Comparison of ENCODE assay signal across 17 mouse cellular contexts in the genomic region with DNA sequence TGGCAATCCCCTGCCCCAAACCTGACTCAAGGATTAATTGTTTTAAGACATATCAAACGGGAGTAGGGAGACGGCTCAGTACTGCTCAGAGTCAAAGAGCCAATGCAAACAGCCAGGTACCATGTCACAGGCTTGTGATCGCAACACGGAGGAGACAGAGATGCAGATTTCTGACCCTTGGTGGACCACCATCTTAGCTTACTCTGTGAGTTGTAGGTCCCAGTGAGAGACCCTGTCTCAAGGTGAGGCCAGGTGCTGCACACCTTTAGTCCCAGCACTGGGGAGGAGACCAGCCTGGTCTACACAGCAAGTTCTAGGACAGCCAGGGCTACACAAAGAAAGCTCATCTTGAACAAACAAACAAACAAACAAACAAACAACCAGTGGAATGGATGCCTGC. TPM values are rescaled to one million over a fixed set of nuclear protein-coding genes. Genes with fewer than 3 reads are reported as not detected.
A peak's percentile ranks its signal among the peaks of the same experiment; 100 is the strongest.
DNase-seq lines count a peak whose midpoint lies in the region; ATAC-seq and TF ChIP-seq lines count a peak whose summit lies in the region.
"Had no signal": no experiment of that assay in that cellular context is flagged by ENCODE, and none has a peak within 500 bp of the region (broad histone marks: within the 10 kb centered on the region; RNA-seq: fewer than 3 reads in every experiment).

No protein-coding gene starts in this region.

- no peak overlapping the region for H3K9ac ChIP-seq in heart, embryonic 11.5 days (ENCODE audit: low read depth, low read length)
- no peak overlapping the region for H3K9ac ChIP-seq in liver, embryonic 15.5 days
- H3K9ac ChIP-seq in heart, embryonic 15.5 days = no peak overlapping the region
- H3K9ac ChIP-seq in stomach, embryonic 14.5 days (replicated peaks; ENCODE audit: low read depth, low read length) = no peak overlapping the region
- H3K9ac ChIP-seq: hindbrain, embryonic 15.5 days had no signal

- intact Hi-C loops in left cerebral cortex, adult 2 months (cut with DNase I) = no loop called here

- TF ChIP-seq CTCF in left cerebral cortex, adult 2 months (IDR thresholded peaks at IDR 0.05) = no peak

- DNase-seq in heart, adult 18-20 months = no peak
- DNase-seq in liver = no peak
- no peak for DNase-seq in left cerebral cortex, adult 2 months (ENCODE audit: extremely low spot score in 1 of 2, low spot score in 2 of 2)
- DNase-seq: cerebellum, adult 11 months; right cerebral cortex, postnatal 4 days had no signal

- H3K27me3 ChIP-seq in heart, embryonic 11.5 days (ENCODE audit: control insufficient read depth, insufficient read depth, low read length) = 0 out of 2 replicates have a peak, but pooled peaks cover 2% of the 10 kb centered on the region
- H3K27me3 ChIP-seq in liver, embryonic 15.5 days = peaks cover 11% of the 10 kb centered on the region
- H3K27me3 ChIP-seq in heart, embryonic 15.5 days = 0 out of 2 replicates have a peak, but pooled peaks cover 5% of the 10 kb centered on the region
- no peaks in the 10 kb centered on the region for H3K27me3 ChIP-seq in stomach, embryonic 14.5 days (ENCODE audit: control insufficient read depth, insufficient read depth, low read length)
- H3K27me3 ChIP-seq: hindbrain, embryonic 15.5 days had no signal

- no peak overlapping the region for H3K4me3 ChIP-seq in heart, embryonic 11.5 days (ENCODE audit: low read depth, low read length)
- H3K4me3 ChIP-seq in liver, embryonic 15.5 days (replicated peaks) = no peak overlapping the region
- no peak overlapping the region for H3K4me3 ChIP-seq in heart, embryonic 15.5 days
- no peak overlapping the region for H3K4me3 ChIP-seq in stomach, embryonic 14.5 days (ENCODE audit: low read depth, low read length)
- no peak overlapping the region for H3K4me3 ChIP-seq in left cerebral cortex, adult 2 months
- H3K4me3 ChIP-seq: hindbrain, embryonic 15.5 days had no signal

- H3K4me2 ChIP-seq in heart, embryonic 11.5 days = no peak overlapping the region
- H3K4me2 ChIP-seq in liver, embryonic 15.5 days = no peak overlapping the region
- no peak overlapping the region for H3K4me2 ChIP-seq in heart, embryonic 15.5 days
- no peak overlapping the region for H3K4me2 ChIP-seq in stomach, embryonic 14.5 days (replicated peaks; ENCODE audit: low read depth, low read length)
- H3K4me2 ChIP-seq: hindbrain, embryonic 15.5 days; midbrain, embryonic 11.5 days had no signal

- no peaks in the 10 kb centered on the region for H3K36me3 ChIP-seq in heart, embryonic 11.5 days (ENCODE audit: control insufficient read depth, insufficient read depth, low read length)
- no peaks in the 10 kb centered on the region for H3K36me3 ChIP-seq in liver, embryonic 15.5 days (replicated peaks)
- no peaks in the 10 kb centered on the region for H3K36me3 ChIP-seq in heart, embryonic 15.5 days
- H3K36me3 ChIP-seq in stomach, embryonic 14.5 days (ENCODE audit: control insufficient read depth, insufficient read depth, low read length) = peaks cover 4% of the 10 kb centered on the region; the same call in 1 of the 2 replicates
- H3K36me3 ChIP-seq: hindbrain, embryonic 15.5 days had no signal

- ATAC-seq in heart, embryonic 11.5 days (replicated peaks; ENCODE audit: insufficient number of reproducible peaks, low FRiP score, low TSS enrichment) = no peak
- ATAC-seq in liver, embryonic 15.5 days (ENCODE audit: insufficient read depth) = no peak
- no peak for ATAC-seq in heart, embryonic 15.5 days (replicated peaks; ENCODE audit: insufficient number of reproducible peaks, insufficient read depth, low FRiP score, low read depth)
- no peak for ATAC-seq in stomach, embryonic 14.5 days (ENCODE audit: insufficient number of reproducible peaks, insufficient read depth, low FRiP score, low read depth)
- ATAC-seq: forebrain, embryonic 16.5 days had no signal

- peaks cover 26% of the 10 kb centered on the region for H3K4me1 ChIP-seq in heart, embryonic 11.5 days (ENCODE audit: control insufficient read depth, insufficient read depth, low read length)
- H3K4me1 ChIP-seq in liver, embryonic 15.5 days (replicated peaks) = no peaks in the 10 kb centered on the region
- H3K4me1 ChIP-seq in heart, embryonic 15.5 days (replicated peaks) = peaks cover 43% of the 10 kb centered on the region
- peaks cover 41% of the 10 kb centered on the region for H3K4me1 ChIP-seq in stomach, embryonic 14.5 days (ENCODE audit: control insufficient read depth, insufficient read depth, low read length)

- WGBS in heart, embryonic 11.5 days (ENCODE audit: insufficient replicate concordance) = 86% methylated on average over 4 of the region's 4 CpGs
- 71% methylated on average over 4 of the region's 4 CpGs for WGBS in liver, embryonic 15.5 days (ENCODE audit: insufficient replicate concordance)
- WGBS in heart, embryonic 15.5 days = 82% methylated on average over 4 of the region's 4 CpGs
- WGBS in stomach, embryonic 14.5 days = 72% methylated on average over 4 of the region's 4 CpGs

- H3K27ac ChIP-seq in heart, embryonic 11.5 days (ENCODE audit: low read depth, low read length) = peak overlapping the region; percentile 88
- 0 out of 2 replicates have a peak overlapping the region, but pooled peaks have one; percentile 6 for H3K27ac ChIP-seq in liver, embryonic 15.5 days (replicated peaks)
- H3K27ac ChIP-seq in heart, embryonic 15.5 days = peak overlapping the region; percentile 87
- peak overlapping the region; percentile 93 for H3K27ac ChIP-seq in stomach, embryonic 14.5 days (ENCODE audit: low read length)
- H3K27ac ChIP-seq in left cerebral cortex, adult 2 months = no peak overlapping the region
- H3K27ac ChIP-seq: hindbrain, embryonic 15.5 days had no signal

- H3K9me3 ChIP-seq in heart, embryonic 11.5 days (replicated peaks; ENCODE audit: control insufficient read depth, low read length) = no peaks in the 10 kb centered on the region
- no peaks in the 10 kb centered on the region for H3K9me3 ChIP-seq in liver, embryonic 15.5 days (replicated peaks)
- no peaks in the 10 kb centered on the region for H3K9me3 ChIP-seq in heart, embryonic 15.5 days (replicated peaks)
- no peaks in the 10 kb centered on the region for H3K9me3 ChIP-seq in stomach, embryonic 14.5 days (ENCODE audit: control insufficient read depth, low read depth, low read length)
- H3K9me3 ChIP-seq: hindbrain, embryonic 15.5 days had no signal

RNA-seq across cellular contexts. Expression of a gene that starts 10.6 kb away (rescaled TPM):
- polyA plus RNA-seq in heart, embryonic 11.5 days (2014; fragmentation: Nextera tagmentation; extraction: Ambion mirVana) = 5.8 and 6.1 TPM in 2 replicates
- 1 to 10 TPM; 3.3 to 4.7 TPM for total RNA-seq in heart, adult 18-20 months (2021)
- polyA plus RNA-seq in liver, embryonic 15.5 days (2015; fragmentation: Nextera tagmentation; extraction: Ambion mirVana) = 0.58 and 1.1 TPM in 2 replicates
- 12.1 and 12.7 TPM in 2 replicates for polyA plus RNA-seq in heart, embryonic 15.5 days (2015; fragmentation: Nextera tagmentation; extraction: Ambion mirVana)
- 21.9 and 22.3 TPM in 2 replicates for polyA plus RNA-seq in stomach, embryonic 14.5 days (2014; fragmentation: Nextera tagmentation; extraction: Ambion mirVana)
- total RNA-seq in left cerebral cortex, adult 2 months (2021) = under 1 TPM; 0.65 to 0.68 TPM

RNA-seq across cellular contexts. Expression of a gene that starts 14.5 kb away (rescaled TPM):
- polyA plus RNA-seq in heart, embryonic 11.5 days (2014; fragmentation: Nextera tagmentation; extraction: Ambion mirVana) = 1.2 and 1.4 TPM in 2 replicates
- total RNA-seq in heart, adult 18-20 months (2021) = not detected
- polyA plus RNA-seq in liver, embryonic 15.5 days (2015; fragmentation: Nextera tagmentation; extraction: Ambion mirVana) = not detected in 2 replicates
- polyA plus RNA-seq in heart, embryonic 15.5 days (2015; fragmentation: Nextera tagmentation; extraction: Ambion mirVana) = 0.77 and 0.86 TPM in 2 replicates
- 3.9 TPM in 1 of 2 replicates, not detected in the other for polyA plus RNA-seq in stomach, embryonic 14.5 days (2014; fragmentation: Nextera tagmentation; extraction: Ambion mirVana)
- total RNA-seq in left cerebral cortex, adult 2 months (2021) = not detected
- total RNA-seq: gastrocnemius, postnatal 25 days; left cerebral cortex, postnatal 10 days had no signal
- polyA plus RNA-seq: cortical plate, adult 2 months; forebrain, embryonic 16.5 days; hindbrain, embryonic 15.5 days; midbrain, embryonic 11.5 days had no signal

RNA-seq across cellular contexts. Expression of a gene that starts 31.9 kb away (rescaled TPM):
- polyA plus RNA-seq in heart, embryonic 11.5 days (2014; fragmentation: Nextera tagmentation; extraction: Ambion mirVana) = 92.3 and 92.8 TPM in 2 replicates
- 10 to 100 TPM; 32.7 to 39.6 TPM for total RNA-seq in heart, adult 18-20 months (2021)
- polyA plus RNA-seq in liver, embryonic 15.5 days (2015; fragmentation: Nextera tagmentation; extraction: Ambion mirVana) = 45.2 and 49.8 TPM in 2 replicates
- 70.6 and 86.1 TPM in 2 replicates for polyA plus RNA-seq in heart, embryonic 15.5 days (2015; fragmentation: Nextera tagmentation; extraction: Ambion mirVana)
- 120 and 122 TPM in 2 replicates for polyA plus RNA-seq in stomach, embryonic 14.5 days (2014; fragmentation: Nextera tagmentation; extraction: Ambion mirVana)
- 10 to 100 TPM; 77.2 to 82.2 TPM for total RNA-seq in left cerebral cortex, adult 2 months (2021)

RNA-seq across cellular contexts. Expression of a gene that starts 33.3 kb away (rescaled TPM):
- not detected in 2 replicates for polyA plus RNA-seq in heart, embryonic 11.5 days (2014; fragmentation: Nextera tagmentation; extraction: Ambion mirVana)
- total RNA-seq in heart, adult 18-20 months (2021) = not detected
- not detected in 2 replicates for polyA plus RNA-seq in liver, embryonic 15.5 days (2015; fragmentation: Nextera tagmentation; extraction: Ambion mirVana)
- polyA plus RNA-seq in heart, embryonic 15.5 days (2015; fragmentation: Nextera tagmentation; extraction: Ambion mirVana) = not detected in 2 replicates
- not detected in 2 replicates for polyA plus RNA-seq in stomach, embryonic 14.5 days (2014; fragmentation: Nextera tagmentation; extraction: Ambion mirVana)
- total RNA-seq in left cerebral cortex, adult 2 months (2021) = not detected
- total RNA-seq: gastrocnemius, postnatal 25 days; left cerebral cortex, postnatal 10 days had no signal
- polyA plus RNA-seq: cortical plate, adult 2 months; forebrain, embryonic 16.5 days; hindbrain, embryonic 15.5 days; lung, adult 2 months; midbrain, embryonic 11.5 days had no signal

RNA-seq across cellular contexts. Expression of a gene that starts 38.2 kb away (rescaled TPM):
- polyA plus RNA-seq in heart, embryonic 11.5 days (2014; fragmentation: Nextera tagmentation; extraction: Ambion mirVana) = not detected in 2 replicates
- not detected for total RNA-seq in heart, adult 18-20 months (2021)
- polyA plus RNA-seq in liver, embryonic 15.5 days (2015; fragmentation: Nextera tagmentation; extraction: Ambion mirVana) = not detected in 2 replicates
- polyA plus RNA-seq in heart, embryonic 15.5 days (2015; fragmentation: Nextera tagmentation; extraction: Ambion mirVana) = not detected in 2 replicates
- not detected in 2 replicates for polyA plus RNA-seq in stomach, embryonic 14.5 days (2014; fragmentation: Nextera tagmentation; extraction: Ambion mirVana)
- not detected for total RNA-seq in left cerebral cortex, adult 2 months (2021)
- total RNA-seq: adrenal gland, postnatal 4 days; gastrocnemius, postnatal 25 days; left cerebral cortex, postnatal 10 days had no signal
- polyA plus RNA-seq: cortical plate, adult 2 months; forebrain, embryonic 16.5 days; hindbrain, embryonic 15.5 days; lung, adult 2 months; midbrain, embryonic 11.5 days had no signal
